Mouse (Mus musculus) CD4-positive helper T cell, adult 2 months (primary cell): ENCODE data around the gene Mef2d.
A peak's percentile ranks its signal among the peaks of the same experiment; 100 is the strongest.

Experiments used
- DNase-seq: peaks from one replicate; pipeline ENCODE4 v3.0.0-alpha.2; 2012; ENCODE audit warnings: low read depth, missing footprints, low spot score

Mef2d gene

DNA sequence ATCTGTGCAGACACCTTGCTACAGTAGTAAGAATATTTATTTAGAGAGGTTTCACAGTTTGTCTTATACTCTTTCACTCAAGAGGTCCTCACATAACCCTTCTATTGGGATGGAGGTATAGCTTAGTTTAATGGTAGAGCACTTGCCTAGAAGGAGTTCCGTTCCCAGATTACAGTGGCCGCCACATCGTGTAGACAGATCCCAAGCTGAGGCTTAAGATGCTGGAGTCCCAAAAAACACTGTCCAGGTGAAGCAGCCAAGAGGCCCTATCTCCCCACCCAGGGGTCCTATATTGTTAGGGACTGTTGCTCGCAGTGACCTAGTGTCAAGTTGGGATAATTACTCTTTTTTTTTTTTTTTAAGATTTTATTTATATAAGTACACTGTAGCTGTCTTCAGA lies 36.8 kb downstream of the Mef2d start:
- no peak for DNase-seq

DNA sequence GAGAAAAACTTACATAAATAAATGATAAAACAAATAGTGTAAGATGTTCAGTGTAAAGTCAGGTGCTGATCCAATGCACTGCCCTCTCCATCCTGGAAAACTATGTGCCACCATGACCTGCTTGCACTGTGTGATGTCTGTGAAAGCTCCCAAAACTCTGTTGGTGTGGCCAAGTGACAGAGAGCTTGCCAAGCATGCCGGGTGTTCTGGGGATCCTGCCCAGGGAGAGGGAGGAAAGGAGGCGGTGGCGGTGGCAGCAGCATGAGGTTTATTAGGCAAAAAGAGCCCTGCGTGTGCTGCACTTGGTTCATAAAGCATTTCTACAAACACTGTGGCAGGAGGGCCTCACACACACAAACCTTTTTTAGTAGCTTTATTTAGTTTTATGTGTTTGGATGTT lies 39.2 kb downstream of the Mef2d start:
- DNase-seq: no peak

DNA sequence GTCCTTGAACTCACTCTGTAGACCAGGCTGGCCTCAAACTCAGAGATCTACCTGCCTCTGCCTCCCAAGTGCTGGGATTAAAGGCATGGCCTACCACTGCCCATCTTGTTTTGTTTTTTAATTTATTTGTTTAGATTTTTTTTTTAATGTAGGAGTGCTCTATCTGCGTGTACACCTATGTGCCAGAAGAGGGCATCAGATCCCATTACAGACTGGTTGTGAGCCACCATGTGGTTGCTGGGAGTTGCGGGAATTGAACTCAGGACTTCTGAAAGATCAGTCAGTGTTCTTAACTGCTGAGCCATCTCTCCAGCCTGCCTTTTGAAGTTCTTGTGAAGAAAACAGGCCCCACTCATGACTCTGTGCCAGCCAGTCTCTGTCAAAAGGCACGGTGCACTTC lies 44.3 kb downstream of the Mef2d start:
- no peak for DNase-seq

DNA sequence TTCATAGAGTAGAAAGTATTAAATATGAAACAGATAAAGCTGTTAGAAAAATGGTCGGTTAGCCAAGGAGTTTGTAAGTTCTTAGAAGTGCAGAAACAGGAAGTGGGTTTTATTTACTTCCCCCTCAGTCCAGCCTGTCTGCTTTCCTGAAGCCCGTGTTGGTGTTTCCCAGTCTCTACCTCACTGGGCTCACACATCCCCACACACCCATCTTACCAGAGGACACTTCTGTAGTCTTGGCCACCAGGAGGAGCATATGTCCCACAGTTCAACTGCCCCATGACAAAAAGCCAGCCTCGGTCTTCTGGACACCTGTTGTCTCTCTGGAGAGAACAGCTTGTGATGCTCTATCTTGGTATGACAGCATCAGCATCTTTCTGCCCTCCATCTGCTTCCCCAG lies 49.0 kb downstream of the Mef2d start:
- no peak for DNase-seq

DNA sequence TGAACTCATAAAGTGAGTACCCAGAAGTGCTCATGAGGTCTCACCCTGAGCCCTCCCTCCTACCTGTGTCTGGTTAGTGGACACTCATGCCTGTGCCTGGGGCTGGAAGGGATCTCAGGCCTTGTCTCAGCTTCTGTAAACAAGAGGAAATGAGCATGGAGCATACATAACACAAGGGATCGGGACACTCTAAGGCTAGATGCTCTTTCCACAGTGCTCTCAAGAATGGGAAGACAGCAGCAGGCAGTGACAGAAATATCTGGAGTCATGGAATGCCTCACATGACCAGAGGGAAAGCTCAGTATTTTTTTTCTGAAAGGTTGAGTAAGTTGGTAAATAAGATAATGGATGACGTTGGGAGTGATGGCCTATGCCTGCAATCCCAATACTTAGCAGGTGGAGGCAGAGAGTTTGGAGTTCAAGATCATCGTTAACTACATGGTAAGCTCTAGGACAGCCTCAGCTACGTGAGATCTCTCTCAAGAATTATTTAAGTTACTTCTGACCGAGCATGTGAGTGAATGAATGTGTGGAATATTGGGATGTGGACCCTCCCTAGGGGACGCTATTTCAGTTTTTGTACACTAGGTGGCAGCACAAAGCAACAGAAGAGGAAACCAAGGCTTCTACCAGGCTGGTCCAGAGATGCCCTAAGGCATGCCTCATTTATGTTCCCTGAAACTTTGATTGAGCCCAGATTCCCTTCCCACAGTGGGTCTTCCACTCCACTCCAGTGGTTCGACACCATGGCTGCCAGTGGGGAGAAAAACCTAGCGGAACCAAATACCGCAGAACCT lies 49.8 kb downstream of the Mef2d start:
- DNase-seq: peak; percentile 38

DNA sequence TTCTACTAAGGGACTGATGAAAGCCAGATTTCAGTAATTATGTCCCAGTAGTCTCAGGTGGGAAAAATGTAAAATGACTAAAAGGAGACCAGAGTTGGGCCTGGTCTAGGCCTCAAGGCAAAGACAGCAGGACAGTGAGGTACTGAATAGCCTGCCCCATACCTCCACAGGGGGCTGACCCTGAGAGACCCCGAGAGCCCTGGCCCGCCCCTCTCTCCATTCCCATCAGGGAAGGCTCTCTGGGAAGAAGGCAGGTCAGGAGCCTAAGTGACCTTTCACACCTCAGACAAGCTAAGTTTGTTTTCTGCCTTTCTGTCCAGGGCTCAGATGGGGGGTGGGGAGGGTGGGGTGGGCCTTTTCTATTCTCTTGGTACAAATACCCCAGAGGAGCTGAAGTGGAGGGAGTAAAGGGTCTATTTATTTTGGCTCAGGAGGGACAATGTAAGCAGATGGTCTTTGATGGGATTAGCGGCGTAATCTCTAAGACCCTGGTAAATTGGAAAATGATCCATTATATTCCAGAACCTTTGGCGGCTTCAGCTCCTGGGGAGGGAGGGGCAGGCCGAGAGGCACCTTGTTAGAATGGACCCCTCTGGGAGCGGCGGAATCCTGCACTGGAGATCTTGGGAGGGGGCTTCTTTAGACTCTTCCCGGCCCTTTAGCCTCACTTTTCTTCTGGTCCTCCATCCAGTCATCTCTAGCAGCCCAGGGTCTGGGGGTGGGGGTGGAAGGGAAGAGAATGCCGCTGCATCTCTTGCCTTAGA lies 55.8 kb downstream of the Mef2d start:
- no peak for DNase-seq

DNA sequence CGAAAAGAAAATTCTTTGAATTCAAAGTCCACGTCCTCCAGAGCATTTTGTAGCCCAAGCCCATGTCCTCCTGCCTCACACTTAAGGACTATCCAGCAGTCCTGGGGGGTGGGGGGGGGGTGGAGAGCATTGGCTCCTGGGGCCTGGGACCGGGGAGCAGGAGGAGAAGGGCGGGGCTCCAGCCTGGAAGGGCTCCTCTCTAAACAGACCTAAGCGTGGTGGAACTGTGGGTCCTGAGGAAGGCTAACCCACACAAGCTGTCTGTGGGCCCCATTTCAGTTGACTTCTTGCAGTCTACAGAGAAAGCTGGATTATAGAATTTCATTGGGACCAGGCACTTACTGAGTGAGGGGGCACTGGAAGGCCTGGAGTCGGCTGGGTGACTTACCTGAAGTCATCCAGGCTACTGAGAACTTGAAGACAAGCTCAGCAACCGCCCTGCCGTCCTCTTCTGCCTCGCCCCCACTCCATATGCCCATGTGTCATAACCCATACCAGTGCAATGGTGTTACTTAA lies 56.4 kb downstream of the Mef2d start:
- no peak for DNase-seq

DNA sequence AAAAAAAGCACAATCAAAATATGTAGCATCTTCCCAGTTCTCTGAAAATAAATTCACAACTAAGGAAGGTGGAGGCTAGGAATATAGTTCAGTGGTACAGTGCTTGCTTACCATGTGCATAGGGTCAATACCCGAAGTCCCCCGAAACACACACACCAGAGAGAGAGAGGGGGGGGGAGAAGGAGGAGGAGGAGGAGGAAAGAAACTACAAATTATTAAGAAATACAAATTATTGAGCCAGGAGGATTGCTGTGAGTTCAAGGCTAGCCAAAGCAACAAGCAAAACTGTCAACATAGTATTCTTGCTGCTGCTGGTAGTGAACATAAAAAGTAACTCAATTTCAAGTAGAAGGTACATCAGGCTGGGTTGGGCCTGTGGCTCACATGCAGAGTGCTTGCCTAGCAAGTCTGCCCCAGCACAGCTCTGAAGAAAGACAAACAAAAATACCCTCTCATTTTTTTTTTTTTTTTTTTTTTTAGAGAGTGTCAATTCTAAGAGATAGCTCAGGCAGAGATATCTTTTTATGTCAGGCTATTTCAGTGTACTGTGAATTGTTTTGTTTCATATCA lies 57.5 kb downstream of the Mef2d start:
- DNase-seq: no peak

DNA sequence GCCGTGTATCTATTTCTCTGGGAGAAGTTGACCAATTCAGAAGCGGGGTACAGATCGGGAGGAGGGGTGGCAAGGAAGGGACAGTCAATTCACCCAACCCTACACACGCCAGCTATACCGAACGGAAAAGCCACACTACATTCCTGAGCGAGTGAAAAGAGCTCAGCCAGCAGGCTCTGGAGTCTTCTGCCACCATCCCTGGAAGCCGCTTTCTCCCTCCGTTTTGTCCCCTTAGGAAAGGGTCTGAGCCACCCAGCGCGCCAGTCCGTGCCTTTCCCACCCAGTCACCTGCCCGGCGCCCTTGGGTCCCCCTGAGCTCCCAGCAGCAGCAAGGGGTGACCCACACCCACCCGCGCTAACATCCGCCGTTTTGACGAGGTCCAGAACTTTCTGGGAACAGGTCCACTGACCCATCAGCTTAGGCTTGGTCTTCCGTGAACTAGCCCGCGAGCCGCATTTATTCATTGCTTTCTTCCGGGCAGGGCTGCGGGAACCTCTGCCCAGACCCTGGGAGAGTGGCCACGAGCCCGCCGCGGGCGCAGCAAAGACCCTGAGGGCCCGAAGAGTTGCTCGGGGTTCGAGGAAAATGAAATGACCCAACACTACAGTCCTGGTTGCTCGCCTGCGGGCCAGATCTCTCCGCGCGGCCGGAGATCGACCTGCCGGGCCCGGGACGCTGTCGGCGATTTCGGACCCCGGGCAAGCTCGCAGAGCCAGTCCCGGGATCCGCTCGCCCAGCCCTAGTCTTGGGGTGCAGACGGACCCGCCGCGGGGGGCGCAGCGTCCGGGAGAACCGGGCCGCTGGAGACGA lies 58.2 kb downstream of the Mef2d start:
- DNase-seq: no peak

DNA sequence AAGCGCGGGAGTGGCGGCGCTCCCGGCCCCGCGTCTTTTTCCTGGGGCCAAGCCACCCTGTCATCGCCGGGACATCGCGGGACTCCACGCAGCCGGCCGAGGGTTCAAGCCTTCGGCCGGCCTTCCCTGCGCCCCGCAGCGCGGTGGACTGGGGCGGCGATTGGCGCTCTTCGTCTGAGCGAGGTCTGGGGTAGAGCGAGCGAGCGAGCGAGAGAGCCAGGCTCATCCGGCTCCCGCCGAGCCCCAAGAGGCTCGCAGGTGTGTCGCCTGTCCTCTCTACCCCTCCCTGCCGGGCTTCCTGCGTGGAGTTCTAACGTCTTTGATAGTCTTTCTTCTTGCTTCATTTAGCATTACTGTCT lies 58.8 kb downstream of the Mef2d start:
- DNase-seq: peak; percentile 38

DNA sequence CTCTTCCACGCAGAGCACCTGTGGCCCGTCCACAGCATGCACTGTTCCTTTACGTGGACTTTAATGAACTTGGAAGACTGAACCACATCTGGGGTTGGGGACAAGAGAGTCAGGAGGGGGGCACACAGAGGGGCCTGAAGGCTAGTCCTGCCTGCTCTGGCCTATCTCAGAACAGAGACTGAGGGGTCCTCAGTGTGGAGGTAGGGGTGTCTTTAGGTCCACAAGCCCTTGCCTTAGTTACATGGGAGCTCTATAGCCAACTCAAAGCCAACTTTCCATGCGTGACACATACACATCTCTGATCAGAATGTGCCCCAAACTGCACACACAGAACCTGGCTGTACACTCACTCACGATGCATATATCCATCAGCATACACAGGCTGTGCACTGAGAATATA lies 59.5 kb downstream of the Mef2d start:
- DNase-seq: no peak

DNA sequence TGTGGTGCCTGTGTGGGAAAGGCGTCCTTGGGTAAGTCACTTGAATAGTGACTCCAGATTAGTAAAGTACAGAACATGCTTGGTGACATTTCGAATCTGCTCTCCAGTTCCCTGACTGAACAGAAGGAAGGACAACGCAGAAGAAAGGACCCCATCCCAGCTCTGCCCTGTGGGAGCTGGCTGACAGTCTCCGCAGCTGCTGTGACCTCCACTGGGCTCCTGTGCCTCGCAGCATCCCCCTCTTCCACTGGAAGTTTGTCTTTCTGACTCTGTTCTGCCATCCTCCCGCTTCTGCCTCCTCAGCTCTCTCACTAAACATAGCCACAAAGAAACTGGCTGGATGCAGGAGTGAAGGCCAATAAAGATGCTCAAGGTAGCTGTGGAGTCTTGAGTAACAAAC lies 60.8 kb downstream of the Mef2d start:
- no peak for DNase-seq

DNA sequence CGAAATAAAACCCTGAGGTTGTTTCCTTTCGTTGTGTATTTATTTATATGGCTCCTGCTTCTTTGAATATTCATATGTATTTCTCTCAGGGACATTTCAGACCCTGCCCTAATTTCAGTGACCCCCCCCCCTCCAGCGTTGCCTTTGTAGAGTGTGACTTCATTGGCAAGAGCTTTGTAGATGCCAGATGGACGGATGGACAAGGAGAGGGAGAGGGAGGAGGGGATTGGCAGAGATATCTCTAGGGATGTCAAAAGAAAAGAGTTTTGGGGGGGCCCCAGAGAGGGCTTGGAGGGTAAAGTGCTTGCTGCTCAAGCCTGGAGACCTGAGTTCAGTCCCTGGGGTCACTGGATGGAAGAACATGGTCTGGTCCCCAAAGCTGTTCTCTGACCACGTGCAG lies 61.3 kb downstream of the Mef2d start:
- no peak for DNase-seq

DNA sequence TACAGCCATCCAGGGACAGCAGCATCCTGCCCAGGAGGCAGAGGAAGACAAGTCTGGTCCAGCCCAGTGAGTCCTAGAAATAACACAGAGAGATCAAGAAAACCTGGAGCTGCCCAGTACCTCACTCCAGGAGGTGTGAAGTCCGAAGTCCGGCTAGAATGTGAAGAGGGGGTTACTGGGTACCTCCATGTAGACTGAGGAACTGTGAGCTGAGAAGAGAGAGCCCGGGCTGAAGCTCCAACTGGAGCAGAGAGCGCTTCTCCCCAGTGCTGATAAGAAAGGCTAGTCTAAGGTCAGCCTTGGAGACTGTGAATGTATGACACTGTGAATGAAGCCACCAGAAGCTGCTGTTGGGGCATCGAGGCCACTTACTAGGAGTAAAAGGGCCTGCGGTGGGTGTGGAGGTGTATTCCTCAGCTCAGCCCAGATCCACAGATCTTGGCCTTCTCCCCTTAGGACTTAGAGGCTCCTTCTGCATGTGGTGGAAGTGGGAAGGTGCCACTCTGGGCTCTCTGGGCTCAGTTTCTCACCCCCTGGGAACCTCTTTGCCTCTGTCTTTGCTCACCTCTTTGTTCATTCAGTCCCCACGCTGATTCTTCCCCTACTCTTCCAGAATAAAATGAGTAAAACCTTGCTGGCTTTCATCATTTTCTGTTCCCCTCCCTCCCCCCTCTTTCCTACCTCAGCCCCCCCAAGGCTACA lies 62.0 kb downstream of the Mef2d start:
- DNase-seq: no peak

DNA sequence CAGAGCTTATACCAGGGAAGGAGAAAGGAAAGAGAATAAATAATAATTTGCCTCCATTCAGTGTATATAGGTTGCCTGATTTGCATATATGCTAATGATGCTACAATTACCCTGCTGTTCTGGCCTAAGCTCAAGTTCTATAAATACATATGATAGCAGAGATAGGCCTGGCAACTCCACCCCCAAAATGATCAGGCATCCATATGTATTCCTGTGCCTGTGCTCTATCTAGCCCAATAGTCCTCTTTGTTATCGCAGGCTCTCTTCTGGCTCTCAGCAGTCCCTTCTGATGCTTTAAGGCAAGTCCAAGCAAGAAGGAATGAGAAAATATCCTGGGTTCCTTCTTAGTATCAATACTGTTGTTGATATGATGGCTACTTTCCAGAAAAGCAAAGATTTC lies 62.6 kb downstream of the Mef2d start:
- no peak for DNase-seq

DNA sequence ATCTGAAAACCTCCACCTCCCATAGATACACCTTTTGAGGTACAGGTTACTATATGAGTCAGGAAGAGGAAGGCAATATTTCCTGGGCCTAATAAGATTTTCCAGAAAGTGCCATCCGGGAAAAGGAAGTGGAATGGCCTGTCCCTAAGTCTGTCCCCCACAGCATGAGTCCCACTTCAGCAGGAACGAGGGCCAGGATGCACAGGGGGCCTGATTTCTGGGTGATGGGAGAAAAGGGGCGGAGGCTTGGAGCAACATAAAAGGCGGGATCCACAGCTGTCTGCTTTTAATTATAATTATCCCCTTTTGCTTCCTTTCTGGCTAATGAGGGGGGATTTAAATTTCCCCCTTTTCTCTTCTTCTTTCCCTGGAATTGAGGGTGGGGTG lies 63.0 kb downstream of the Mef2d start:
- DNase-seq: no peak

DNA sequence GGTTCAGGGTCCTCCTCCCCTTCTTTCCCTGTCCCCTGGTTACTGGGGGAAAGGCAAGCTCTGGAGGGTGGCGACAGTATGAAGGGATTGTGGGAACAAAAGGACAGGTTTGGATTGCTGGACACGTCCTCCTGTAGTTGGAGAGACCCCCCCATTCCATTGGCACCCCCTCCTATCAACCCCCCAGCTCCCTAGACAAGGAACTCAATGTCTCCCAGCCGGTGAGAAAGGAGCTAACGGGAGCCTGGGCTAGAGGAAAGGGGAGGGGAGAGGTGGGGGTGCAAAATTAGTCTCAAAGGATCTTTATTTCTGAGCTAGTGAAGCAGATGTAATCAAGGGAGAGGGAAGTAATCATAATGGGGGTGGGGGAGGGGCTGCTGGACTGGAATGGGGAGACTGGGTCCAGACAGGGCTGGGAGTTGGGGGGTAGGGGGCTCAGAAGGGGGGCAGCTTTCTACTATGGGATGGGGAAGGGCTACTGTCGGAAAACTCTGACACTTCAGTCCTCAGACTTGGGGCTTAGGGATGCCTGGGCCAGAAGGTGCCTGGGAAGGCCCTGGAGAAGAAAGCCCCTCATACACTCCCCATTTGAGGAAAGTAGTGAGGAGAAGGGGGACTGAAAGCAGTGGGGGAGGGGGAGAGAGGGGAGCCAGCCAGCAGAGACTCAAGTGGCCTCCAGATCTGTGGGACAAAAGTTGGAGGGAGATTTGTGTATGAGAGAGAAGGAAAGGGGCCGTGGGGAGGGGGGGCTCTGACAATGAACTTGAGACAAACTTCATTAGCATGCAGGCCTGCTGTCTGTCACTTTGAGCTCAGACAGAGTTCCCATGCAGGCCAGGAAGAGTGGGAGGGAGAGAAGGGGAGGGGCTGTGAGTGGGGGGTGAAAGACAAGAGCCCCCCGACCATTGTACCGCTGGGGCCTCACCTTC lies 63.7 kb downstream of the Mef2d start:
- no peak for DNase-seq

DNA sequence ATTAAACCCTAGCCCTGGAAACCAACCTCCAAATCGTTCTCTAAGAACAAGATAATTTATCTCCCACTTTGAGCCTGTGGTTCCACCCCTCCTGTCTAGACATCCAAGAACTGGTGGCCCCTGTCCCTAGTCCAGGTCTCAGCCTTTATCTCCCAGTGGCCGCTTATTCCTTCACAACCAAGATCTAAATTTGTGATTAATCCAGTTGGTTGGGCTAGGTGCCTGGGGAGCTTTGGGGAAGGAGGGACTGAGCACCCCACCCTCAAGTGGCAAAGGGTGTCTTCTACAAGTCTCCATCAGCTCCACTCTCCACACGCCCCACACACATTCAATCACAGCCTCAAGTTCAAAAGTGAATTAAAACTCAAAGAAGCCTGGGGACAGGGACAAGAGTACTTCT lies 64.3 kb downstream of the Mef2d start:
- DNase-seq: no peak

DNA sequence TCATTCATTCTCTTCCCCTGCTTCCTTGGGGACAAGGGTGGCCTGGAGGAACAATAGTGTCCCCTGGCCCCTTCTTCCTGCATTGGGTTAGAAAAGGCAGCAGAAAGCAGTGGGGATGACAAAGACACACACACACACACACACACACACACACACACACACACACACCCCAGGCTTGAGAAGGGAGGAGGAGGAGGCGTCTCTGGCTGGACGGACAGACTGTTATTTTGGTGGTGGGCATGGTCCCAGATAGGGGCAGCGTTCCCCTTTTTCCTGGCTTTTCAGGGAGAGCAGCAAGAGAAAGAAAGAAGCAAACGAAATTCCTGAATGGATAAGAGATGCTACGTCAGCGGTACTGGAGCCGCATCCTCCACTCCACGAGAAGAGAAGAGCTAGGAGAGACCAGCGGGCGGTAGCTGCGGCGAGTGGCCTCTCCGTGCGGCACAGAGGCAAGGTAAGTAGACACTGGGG lies 64.8 kb downstream of the Mef2d start:
- no peak for DNase-seq

DNA sequence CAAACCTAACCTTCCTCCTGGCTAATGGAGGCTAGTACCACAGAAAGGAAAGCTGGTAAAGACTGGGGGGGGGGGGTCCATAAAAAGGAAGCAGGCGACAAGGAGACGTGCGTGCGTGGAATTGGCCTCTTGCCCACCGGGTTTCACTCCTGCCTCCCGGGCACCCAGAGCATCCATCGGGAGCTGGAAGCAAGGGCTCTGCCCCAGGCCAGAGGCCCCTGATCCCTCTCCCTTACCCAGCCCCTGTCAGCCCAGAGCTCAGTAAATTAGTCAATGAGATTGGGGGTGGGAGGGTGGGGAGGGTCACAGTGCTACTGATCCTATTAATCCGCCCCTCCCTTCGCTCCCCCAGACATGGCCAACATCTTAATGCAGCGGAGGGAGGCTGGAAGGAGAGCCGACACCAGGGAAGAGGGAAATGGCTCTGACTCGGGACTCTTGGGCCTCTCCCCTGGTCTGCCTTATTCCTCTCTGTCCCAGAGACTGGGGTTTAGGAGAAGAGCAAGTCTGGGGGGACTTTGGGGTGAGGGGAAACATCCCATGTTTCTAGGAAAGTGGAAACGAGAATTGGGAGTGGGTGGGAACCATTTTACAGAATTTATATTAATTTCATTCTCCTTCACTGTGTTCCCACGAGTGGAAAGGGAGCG lies 65.4 kb downstream of the Mef2d start:
- DNase-seq: no peak
